Mouse (Mus musculus): ENCODE results near the gene Gm9758.
"Not testable (repeated sequence)": the region's sequence is repeated elsewhere in the genome, so short reads cannot be mapped to it uniquely, and the experiment has no call there.

DNA sequence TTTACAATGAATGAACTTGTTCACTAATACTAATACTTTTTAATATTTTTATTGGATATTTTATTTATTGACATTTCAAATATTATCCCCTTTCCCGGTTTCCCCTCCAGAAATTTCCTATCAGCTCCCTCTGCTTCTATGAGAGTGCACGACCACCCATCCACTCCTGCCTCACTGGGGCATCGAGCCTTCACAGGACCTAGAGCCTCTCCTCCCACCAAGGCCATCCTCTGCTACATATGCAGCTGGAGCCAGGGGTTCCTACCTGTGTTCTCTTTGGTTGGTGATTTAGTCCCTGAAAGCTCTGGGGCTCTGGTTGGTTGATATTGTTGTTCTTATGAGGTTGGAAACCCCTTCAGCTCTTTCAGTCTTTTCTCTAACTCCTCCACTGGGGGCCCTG is 38.0 kb upstream of the Gm9758 start:
- not testable (repeated sequence) for TF ChIP-seq CTCF (IDR thresholded peaks at IDR 0.05; ENCODE audit: borderline replicate concordance, control insufficient read depth, extremely low read depth, insufficient read depth, low read length, poor library complexity); POLR2A (IDR thresholded peaks at IDR 0.05; ENCODE audit: control insufficient read depth, extremely low read depth, insufficient read depth, low read length, poor library complexity)
